Mouse (Mus musculus) retina, postnatal 1 day (tissue): ENCODE measurements around the gene Slco4c1.

Experiments used
- DNase-seq: peaks from one replicate; pipeline ENCODE4 v3.0.0-alpha.2; 2012

Slco4c1 gene

DNA sequence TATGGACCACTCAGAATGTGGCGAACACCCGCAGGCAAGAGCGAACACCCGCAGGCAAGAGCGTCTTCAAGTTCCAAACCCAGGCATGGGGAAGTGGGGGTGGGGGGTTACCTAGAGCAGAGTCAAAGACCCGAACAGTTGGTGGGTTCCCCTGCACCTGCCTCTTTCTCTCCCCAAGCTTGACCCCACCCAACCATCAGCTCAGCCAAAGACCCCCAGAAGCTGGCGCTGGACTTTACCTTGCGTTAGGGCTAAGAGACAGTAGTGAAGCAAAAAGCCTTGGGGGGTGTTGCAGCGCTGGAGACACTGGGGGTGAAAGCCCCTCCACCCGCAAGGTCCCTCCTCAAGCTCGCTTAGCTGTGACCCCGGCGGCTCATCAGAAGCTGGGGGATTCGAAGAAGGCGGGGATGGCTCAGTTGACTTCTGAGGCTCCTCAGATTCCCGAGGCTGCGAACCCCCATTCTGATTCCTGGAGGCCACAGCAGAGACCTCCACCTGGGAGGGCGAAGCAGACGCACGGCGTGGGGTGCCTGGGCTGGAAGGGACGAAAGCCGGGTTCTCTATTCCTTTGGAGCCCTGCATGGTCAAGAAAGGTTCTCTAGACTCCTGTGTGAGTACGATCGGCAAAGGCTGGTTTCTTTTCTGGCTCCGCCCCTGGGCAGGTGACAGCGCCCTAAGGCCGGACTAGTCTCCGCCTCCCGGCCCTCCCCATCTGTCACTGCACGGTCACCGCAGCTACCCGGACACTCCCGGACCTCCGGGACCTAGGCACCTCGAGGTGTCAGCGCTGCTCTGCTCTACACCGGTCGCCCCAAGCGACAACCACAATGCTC, at the start of gene Slco4c1:
Gene Slco4c1 (minus strand): TSS at position 644 of the 833 bp plus-strand sequence.
- DNase-seq = peak; percentile 57

DNA sequence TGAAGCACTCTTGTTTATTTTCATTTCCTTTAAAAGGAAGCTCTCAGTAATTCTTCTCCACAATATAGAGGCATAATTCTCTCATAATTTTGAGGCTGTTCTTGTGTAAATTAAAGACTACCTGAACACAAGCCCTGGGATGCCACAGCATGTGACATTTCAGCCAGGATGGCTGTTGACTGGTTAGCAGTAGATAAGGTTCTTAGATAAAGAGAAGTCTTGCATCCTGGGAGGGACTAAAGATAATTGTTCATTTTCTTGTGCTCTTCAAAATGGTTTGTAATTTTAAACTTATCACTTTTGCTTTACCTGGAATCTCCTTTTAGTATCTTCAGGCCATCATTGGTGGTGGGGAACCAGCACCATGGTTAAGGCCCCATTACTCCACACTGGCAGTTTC, 45.4 kb upstream of the Slco4c1 start:
- no peak for DNase-seq

DNA sequence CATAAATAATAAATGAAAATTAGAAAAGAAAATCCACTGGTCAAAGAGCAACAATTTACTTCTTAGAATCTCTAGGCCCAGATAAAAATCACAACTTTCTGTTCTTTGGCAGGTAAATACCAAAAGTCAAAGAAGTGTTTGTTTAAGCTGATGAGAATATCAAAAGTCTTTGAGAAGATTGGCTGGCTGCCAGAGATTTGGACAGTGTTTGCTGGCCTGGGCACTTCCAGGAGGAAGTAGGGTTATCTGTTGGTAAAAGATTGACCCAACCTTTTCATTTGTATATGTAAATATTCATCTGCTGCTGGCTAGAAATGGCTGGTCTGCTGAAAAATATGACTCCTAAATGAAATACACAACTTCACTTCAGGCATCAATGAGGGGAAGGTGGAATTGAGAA, 11.8 kb upstream of the Slco4c1 start:
- no peak for DNase-seq

DNA sequence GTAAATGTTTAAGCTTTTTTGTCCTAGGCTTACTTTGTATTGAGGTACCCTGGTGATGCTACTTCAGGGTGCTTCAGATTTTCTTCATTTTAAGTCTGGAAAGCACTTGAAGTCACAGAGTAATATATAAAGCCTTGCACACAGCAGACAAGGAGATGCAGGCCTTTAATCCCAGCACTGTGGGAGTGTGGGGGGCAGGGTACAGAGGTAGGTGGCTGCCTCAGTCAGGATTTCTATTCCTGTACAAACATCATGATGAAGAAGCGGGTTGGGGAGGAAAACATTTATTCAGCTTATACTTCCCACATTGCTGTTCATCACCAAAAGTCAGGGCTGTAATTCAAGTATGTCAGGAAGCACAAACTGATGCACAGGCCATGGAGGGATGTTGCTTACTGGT, 6.6 kb upstream of the Slco4c1 start:
- no peak for DNase-seq

DNA sequence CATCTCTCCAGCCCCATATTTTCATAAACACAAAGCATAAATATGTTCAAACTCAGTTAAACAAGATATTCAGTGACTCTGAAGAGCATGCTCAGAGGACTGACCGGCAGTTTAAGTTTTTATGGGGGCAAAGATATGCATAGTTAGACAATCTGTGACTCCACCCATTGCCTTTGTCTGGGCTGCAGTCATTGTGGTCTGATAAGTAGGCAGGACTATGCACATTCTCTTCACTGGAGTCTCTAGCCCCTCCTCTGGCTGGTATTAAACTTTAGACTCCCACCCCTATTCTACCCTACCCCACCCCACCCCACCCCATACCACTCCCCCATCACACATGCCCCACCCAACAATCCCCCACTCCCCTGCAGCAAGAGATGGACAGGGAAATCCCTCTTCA, 4.1 kb upstream of the Slco4c1 start:
- no peak for DNase-seq

DNA sequence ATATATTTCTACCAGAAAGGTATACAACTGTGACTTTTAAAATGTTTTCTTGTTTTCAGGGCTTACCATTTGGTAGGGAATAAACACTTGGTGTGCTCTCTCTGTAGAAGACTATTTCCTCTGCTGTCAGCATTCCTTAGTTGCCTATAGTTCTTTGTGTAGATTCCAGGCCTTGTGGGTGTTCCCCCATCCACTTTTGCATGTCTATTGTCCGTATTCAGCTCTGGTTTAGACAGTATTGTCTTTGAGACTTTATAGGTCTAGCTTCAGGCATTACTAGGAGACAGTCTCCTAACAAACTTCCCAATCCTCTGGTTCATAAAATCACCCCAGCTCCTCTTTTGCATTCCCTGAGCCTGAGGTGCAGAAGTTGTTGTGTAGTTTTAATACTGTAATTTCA, 2.7 kb upstream of the Slco4c1 start:
- no peak for DNase-seq

DNA sequence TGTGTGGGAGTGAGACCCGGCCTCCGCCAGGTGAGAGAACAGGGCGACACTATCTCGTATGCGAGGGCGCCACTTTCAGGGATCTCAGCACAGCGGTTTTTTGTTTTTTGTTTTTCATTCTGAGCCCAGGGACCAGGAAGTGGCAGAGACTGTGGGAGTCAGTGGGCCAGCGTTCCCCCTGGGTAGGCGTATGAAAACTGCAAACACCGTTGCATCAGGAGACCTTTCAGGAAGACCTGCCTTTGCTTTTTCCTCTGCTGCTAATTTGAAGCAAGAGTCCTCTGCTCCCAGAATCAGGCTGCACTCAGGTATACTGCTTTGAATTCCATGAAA, 356 bp upstream of the Slco4c1 start:
- DNase-seq = no peak

DNA sequence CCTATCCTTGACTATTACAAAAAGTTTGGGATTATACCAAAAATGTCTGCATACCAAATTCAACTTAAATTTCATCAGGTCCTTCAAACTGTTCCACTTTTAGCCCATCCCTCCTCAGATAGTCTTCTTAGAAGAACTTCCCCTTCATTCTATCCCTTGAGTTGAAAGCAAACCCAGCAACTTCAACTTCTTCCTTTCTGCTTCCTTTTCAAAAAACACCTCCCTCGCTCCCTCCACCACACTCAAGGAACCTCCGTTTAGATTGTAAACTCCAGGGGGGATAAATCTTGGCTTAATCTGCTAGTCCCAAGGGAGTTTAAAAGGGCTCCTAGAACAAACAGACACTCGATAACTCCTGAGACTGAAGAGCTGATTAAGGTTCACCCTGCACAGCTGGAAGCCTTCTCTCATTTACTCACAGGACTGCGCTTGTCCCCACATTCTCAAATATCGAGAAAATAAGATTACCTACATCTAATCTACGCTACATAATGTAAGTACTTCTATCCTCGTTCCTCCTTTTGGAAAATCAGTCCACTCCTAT, 1.1 kb downstream of the Slco4c1 start:
- peak; percentile 43 for DNase-seq

DNA sequence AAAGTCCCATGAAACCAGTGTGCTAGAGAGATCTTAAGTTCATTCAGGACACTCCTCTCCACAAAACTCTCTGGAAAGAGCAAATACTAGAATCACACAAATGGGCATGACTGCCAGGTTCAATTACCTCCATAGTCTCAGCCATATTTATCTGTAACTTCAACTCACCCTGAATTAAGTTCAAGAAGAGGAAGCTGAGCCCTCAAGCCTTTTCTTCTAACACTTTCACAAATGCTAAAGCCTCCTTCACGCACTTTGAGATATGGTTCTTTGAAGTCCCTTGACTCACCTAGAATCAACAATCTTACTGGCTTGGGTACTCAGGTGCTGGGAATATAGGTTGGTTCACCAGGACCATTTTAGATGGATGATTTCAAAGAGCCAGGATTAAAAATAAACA, 3.2 kb downstream of the Slco4c1 start:
- no peak for DNase-seq

DNA sequence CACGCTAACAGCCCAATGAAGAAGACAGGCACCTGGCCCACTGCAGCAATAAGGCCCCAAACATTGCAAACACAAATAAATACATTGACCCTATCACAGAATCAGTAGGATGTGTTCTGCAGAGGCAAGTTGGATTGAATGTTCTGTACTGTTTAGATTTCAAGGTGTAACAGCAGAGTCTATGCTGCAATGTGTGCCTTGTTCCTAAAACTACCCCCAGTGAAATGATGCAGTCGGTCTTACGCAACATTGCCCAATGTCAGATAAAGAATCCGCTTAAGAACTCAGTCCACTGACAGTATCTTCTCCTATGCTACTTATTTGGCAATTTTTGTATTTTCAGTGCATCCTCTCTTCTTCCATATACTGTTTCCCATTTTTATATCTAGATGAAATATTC, 6.0 kb downstream of the Slco4c1 start:
- DNase-seq = no peak

DNA sequence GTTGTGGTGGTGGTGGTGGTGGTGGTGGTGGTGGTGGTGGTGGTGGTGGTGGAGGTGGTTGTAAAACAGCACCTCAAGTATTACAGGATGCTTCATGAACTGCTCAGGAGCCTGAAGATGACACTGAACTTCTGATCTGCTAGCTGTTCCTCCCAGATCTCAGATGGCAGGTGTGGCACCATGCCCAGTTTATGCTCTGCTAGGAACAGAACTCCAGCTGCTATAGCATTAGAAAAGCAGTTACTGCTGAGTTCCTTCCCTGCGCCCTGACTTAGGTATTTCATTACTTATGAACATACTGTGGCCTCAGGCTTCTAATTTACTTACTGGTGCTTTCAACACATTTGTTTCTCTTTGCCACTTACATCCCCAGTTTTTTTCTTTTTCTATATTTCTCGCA, 7.9 kb downstream of the Slco4c1 start:
- DNase-seq = no peak

DNA sequence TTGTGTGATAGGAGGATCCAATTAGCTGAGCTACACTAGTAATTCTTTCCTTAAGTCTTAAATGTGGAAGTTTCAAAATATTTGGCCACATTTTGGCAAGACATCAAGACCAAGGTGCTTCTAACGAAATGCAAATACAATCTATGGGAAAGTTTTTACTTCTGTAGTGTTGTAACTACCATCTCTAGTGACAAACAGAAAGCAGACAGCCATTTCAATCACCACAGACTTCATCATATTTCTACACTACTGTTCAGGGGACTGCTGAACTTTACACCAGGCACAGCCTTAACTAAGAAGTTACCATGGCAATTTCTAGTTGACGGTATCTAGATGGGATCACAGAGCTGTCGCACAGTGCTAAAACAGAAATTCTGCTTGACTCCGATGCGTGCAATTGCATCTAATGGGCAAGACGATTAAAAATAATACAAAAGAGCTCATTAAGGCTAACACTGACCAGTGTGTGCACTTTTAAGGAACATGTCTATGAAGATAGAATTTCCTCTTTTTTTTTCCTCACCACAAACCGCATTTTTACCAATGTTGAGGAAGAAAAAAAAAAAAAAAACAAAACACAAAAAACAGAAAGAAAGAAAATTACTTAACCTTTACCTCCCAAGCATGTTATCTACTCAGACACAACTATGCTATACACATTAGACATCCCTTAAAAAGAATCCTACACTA, 11.8 kb downstream of the Slco4c1 start:
- DNase-seq = no peak

DNA sequence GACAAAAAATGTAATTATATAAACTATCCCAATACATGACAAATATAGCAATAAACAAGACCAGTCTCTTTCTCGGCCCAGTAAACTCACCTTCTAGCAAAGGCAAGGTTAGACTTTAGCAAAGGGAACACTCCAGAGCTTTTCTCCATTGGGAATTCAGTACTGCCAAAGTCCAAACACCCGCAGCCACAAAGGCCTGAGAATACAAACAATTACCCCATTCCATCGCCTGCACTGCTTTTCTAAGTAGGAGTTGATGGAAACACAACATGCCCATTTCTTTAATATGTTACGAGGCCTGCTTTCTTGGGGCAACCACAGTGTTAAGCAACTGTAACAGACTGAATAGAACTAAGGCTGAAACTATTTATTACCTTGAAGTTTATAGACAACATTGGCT, 18.4 kb downstream of the Slco4c1 start:
- DNase-seq = no peak

DNA sequence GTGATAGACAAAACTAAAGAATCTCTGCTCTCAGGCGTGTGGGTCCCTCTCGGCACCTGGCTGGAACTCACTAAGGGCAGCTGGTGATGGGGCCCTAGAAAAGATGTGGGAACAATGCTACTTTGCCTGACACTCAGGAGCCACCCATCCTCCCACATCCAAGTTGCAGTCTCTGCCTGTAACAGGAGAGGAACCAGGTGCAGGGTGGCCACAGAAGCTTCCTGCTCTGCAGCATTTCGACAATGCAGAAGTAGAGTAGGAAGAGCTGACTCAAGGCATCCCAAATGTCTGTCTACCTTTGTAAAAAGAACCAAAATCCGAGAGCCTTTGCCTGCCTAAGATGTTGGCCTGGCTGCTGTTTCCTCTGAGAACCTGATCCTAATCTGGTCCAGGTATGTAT, 22.9 kb downstream of the Slco4c1 start:
- DNase-seq = no peak

DNA sequence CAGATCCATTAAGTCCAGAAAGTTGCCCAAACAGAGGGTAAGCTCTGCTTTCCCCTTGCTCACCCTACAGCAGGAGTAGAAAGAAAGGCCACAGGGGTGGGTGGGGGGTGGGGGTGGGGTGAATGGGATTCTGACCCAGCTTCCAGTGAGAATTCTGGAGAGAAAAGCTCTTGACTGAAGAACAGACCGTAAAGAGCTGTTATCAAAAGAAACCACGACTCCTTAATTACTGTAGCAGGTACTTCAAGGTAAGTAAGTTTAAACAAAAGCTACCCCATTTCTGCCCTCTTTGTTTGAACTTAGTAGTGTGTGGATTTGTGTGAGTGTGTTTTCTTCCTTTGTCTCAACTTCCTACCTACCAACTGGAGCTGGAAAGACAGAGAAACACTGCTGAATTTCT, 23.4 kb downstream of the Slco4c1 start:
- no peak for DNase-seq

DNA sequence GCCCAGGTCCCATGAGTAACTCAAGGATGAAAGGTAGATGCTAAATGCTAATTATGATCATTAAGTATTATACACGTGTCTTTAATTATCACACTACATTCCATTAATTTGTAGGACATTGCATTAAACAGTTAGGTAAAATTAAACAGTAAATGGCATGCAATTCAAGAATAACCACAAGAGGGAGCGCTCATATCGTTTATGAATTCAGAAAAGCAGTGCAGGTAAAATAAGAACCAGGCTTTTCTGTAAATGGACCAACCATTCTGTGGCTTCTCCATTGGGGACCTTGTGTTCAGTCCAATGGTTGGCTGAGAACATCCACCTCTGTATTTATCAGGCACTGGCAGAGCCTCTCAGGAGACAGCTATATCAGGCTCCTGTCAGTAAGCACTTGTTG, 25.2 kb downstream of the Slco4c1 start:
- peak; percentile 59 for DNase-seq

DNA sequence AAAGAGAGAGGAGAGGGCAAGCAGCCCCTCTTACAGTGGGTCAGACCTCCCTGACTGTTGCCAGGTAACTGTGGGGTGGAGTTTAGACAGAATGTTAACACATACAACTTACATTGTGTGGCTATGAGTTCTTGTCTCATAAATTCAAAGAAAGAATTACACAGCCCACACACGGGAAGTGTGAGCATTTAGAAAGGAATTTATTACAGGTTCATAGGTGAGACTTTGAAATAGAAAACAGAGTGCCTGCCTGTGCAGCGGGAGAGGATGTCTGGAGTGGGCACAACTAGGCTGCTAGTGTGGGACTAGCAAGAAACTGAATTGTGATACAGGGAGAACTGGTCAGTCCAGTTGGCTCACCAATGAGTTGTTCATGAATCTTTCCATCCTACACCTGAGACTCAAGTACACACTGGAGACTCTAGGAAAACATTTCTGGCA, 66.7 kb downstream of the Slco4c1 start:
- DNase-seq = no peak

DNA sequence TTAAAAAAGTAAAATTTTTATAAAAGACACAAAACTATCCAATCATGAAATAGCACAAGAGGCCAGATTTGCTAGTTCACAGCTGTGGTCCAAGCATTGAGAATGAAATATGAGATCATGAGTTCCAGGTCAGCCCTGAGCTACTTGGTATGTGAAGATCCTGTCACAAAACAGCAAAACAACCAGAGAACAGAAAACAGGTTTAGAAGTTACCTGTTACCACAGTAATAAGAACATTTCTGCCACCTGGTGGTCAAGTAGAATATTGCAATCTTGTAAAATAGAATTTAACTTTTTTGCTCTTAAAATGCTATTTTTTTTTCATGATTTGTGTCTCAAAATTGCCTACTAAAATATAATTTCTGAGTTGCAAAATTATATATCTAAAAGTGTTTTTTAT, 70.4 kb downstream of the Slco4c1 start:
- DNase-seq = peak; percentile 57

DNA sequence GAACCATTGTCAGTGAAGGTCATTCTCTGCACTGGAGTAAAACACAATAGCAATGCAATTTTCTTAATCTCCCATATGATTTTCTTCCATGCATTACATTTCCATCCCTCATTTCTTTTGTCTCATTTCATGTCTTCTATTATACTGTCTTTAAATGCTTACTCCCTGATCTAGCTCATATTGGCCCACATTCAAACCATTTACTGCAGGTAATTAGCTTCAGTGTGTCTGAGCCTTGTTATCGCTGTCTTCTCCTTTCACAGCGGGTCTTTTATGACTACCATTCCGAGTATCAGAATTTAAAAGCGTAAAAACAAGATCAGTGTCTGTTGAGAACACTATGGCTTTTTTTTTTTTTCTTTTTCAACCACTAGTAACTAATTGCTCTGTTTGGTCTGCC, 77.3 kb downstream of the Slco4c1 start:
- no peak for DNase-seq

DNA sequence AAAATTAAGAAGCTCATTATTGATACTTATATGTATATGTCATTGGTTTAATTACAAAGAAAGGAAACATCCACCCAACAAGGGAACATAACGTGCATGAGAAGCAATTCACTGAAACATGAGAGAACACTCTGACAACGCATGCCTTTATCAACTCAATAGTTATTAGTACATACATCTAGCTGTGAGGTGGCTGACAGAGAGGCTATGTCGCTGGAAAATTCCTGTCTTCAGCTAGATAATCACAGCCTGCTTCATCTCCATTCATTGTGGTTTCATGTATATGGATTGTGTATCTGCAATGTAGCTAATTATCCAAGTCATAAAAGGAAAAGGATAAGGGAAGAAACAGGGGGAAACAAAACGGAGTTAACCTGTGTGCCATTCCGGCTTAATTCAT, 77.7 kb downstream of the Slco4c1 start:
- DNase-seq = no peak

DNA sequence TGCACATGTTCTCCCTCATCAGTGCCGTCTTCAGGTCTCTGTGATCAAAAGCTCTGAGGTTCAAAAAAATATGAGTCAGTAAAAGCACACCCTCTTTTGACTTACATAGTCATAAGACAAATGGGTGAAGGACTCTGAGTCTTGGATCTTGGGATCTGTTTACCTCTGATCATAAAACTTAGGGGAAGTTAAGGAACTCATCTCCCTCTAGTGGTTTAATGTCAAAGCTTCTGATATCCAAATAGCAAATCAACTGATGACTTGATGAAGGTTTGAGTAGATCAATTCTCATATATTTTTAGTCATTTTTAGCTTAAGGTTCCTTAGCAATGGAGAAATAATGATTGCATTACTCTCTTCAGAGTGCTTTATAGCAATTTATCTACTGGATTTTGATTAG, 82.7 kb downstream of the Slco4c1 start:
- DNase-seq = no peak

DNA sequence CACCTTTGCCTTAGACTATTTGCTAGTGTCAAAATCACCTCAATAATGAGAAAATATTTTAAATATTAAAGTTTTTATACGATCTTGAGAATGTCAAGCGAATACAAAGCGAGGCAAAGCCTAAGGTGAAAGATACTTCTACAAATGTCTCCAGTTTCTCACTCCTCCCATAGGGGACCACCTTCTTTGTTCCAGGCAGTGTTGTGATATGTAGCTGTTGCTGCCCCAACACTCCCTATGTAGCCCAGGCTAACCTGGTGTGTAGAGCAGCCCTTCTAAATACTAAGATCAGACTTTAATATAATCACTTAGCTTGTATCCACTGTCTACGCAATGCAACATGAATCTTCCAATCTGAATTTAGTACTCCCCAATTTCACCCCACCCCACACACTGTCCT, 97.8 kb downstream of the Slco4c1 start:
- no peak for DNase-seq

DNA sequence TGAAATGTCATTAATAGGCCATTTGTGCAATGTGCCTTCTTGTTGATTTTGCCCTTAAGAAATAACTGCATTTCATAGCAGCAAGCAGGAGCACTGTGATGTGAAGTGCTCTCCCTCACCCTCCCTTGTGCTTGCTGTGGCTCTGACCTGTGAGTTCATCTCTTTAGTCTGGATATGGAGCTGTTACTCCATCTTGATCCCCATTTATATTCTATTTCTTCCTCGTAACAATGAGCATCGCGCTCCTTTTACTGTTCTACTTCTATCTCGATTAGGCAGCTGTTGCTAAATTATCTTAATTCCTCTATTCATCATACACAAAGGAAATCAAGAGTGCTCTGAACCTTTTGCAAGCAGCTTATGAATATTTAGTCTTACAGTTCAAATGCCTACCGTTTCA, 98.3 kb downstream of the Slco4c1 start:
- no peak for DNase-seq

DNA sequence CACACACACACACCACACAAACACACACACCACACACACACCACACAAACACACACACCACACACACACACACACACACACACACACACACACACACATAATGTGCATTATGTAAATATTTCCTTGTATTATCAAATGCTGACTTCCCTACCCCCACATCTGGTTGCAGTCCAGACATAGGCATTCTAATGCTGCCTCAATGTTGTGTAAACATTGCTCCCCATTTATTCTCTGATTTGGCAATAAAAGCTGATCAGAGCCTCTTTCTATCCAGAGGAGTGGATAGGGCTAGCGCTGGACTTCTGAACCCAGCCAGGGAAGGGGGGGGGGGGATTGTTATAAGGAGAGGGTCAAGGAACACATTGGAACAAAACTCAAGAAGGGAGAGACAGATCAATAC, 101.7 kb downstream of the Slco4c1 start:
- no peak for DNase-seq

DNA sequence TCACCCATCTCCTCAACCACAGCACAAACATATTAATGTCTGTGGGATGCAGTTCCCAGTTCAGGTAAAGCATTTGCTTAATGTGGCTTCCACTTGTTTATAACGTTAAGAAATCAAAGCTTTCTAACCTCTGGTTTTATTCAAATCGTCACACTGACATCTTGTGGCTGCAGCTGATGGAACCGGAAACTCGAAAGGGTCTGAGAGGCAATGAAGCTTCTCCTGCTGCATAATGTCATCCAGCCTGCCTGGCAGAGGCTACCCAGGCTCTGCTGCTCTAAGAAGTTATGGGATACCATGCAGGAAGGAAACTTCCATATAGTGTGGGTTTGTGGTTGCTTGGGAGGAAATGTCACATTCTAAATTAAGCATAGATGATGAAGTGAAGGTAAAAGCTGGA, 103.7 kb downstream of the Slco4c1 start:
- DNase-seq = peak; percentile 32
